Mouse (Mus musculus) adrenal gland, postnatal 25 days (tissue): ENCODE data around the gene Gm21725. TPM values are rescaled to one million over a fixed set of nuclear protein-coding genes. Genes with fewer than 3 reads are reported as not detected.
"Not testable (repeated sequence)": the region's sequence is repeated elsewhere in the genome, so short reads cannot be mapped to it uniquely, and the experiment has no call there.

Source experiments
- DNase-seq: peaks from one replicate; pipeline ENCODE4 v3.0.0; 2021; ENCODE audit warnings: mixed read lengths
- long read RNA-seq: library from polyadenylated mRNA; stranded (forward); transcript quantifications from one replicate; pipeline ENCODE4 v2.0.0, GENCODE M21; 2021
- total RNA-seq: library from RNA; stranded (reverse); gene quantifications from 2 replicates; pipeline ENCODE4 v1.2.3, GENCODE M21; 2021

The Gm21725 gene
- total RNA-seq: not detected in 2 replicates
- long read RNA-seq: 0 reads

DNA sequence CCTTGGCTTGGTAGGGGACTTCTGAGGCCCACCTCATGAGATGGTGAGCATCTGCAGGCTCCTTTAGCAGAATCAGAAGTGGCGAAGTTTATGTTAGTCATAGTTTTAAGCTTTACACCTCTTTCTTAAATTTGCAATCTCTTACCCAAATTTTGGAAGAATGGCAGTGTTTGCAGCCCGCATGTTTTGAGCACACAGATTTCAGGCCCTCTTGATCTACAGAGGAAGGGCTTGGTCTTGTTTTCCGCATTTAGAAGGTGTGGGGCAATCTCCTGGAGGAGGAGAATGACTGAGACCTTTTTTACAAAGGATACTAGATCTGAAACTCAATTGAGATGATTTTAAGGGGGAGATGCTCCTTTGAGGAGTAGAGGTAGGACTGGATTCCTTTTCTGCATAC is at the start of gene Gm21725:
TSS of gene Gm21725 (minus strand) at position 101 of the 400 bp plus-strand sequence.
- not testable (repeated sequence) for DNase-seq

Other genes starting within 250 kb of the Gm21725 start
- not detected in 2 replicates for gene Gm21891, start 215.6 kb downstream of the Gm21725 start, total RNA-seq
- not detected in 2 replicates for gene Gm21425, start 187.1 kb downstream of the Gm21725 start, total RNA-seq
- gene Gm21828, start 125.1 kb downstream of the Gm21725 start, total RNA-seq: not detected in 2 replicates
- gene Gm21440, start 96.7 kb downstream of the Gm21725 start, total RNA-seq: not detected in 2 replicates
- not detected in 2 replicates for gene Gm21454, start 96.6 kb downstream of the Gm21725 start, total RNA-seq
- gene Gm21866, start 116.5 kb upstream of the Gm21725 start, total RNA-seq: not detected in 2 replicates
- not detected in 2 replicates for gene Gm20773, start 145.0 kb upstream of the Gm21725 start, total RNA-seq